Mouse (Mus musculus) E14TG2a.4 (cell line): Measurements from ENCODE around the gene Pcsk5.

ENCODE experiments used
- CTCF ChIP-seq: conservative IDR thresholded peaks from 2 replicates; pipeline ENCODE4 v1.5.1; 2014; ENCODE audit warnings: low read length
- NANOG ChIP-seq: IDR thresholded peaks from 2 replicates; pipeline ENCODE4 v1.6.1; 2014; ENCODE audit warnings: borderline replicate concordance, low read length, mixed read lengths

DNA sequence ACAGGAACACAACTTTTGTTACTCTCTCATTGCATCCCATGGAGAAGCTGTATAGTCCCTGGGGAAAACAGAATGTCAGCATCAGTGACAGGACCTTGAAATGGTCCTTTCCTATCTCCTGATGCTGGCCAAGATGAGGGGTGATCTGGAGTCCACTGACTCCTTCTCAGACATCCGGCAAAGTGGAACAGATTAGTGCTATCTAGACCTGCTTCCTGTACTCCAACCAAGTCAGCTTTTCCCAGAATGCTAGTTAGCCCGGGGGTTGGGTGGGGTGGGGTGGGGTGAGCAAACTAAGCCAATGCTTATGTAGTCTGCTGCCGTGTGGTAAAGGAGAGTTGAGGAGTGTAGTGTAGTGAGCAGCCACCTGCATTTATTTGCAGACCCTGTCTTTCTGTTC, 414.1 kb downstream of the Pcsk5 start:
- TF ChIP-seq CTCF, result no peak
- no peak for TF ChIP-seq NANOG
